Mouse (Mus musculus) heart, postnatal 0 days (tissue): Measurements from ENCODE around the gene Cfhr2. TPM values are rescaled to one million over a fixed set of nuclear protein-coding genes. Genes with fewer than 3 reads are reported as not detected.

Source experiments
- ATAC-seq: fragments of 200-750 bp; cut with Nextera tagmentation; 2 replicates; pipeline ENCODE4 v1.8.0; 2017; ENCODE audit warnings: low read depth, moderate number of reproducible peaks, moderate library complexity; ENCODE audit not compliant: insufficient read depth
- DNase-seq: peaks from one replicate; pipeline ENCODE4 v3.0.0-alpha.2; 2016; ENCODE audit warnings: low spot score
- H3K27ac ChIP-seq: fragments of 300-500 bp; sonication (generic); 2 replicates; pipeline ENCODE4 v1.5.1; 2014; ENCODE audit warnings: low read depth, mild to moderate bottlenecking
- H3K27me3 ChIP-seq: fragments of 300-500 bp; sonication (generic); 2 replicates; pipeline ENCODE4 v1.6.1; 2014; ENCODE audit warnings: low read length, mixed read lengths; ENCODE audit not compliant: control insufficient read depth, insufficient read depth
- H3K36me3 ChIP-seq: fragments of 300-500 bp; sonication (generic); replicated peaks from 2 replicates; pipeline ENCODE4 v1.6.1; 2014; ENCODE audit warnings: low read length, mixed read lengths; ENCODE audit not compliant: control insufficient read depth, insufficient read depth
- H3K4me1 ChIP-seq: fragments of 300-500 bp; sonication (generic); 2 replicates; pipeline ENCODE4 v1.6.1; 2014; ENCODE audit warnings: antibody characterized with exemption; ENCODE audit not compliant: control insufficient read depth, insufficient read depth
- H3K4me2 ChIP-seq: fragments of 300-500 bp; sonication (generic); 2 replicates; pipeline ENCODE4 v1.6.1; 2014; ENCODE audit warnings: low read depth, mild to moderate bottlenecking, low read length, moderate library complexity
- H3K4me3 ChIP-seq: fragments of 300-500 bp; sonication (generic); 2 replicates; pipeline ENCODE4 v1.5.1; 2014; ENCODE audit warnings: low read depth, low read length
- H3K9ac ChIP-seq: fragments of 300-500 bp; sonication (generic); replicated peaks from 2 replicates; pipeline ENCODE4 v1.6.1; 2014; ENCODE audit warnings: low read depth, low read length, mixed read lengths
- H3K9me3 ChIP-seq: fragments of 300-500 bp; sonication (generic); replicated peaks from 2 replicates; pipeline ENCODE4 v1.6.1; 2016; ENCODE audit warnings: low read length; ENCODE audit not compliant: control insufficient read depth
- CTCF ChIP-seq: IDR thresholded peaks from 2 replicates; pipeline ENCODE4 v1.5.1; 2016; ENCODE audit warnings: antibody characterized with exemption, control low read depth, low read depth
- EP300 ChIP-seq: IDR thresholded peaks from 2 replicates; pipeline ENCODE4 v1.6.1; 2016; ENCODE audit warnings: antibody characterized with exemption, low read depth
- WGBS: fragments of 180-500 bp; shearing (Covaris S2); extraction: QIAGEN DNeasy Blood & Tissue Kit; methylation state at CpG from one replicate; pipeline ENCODE4 v1.1.7; 2014; 5-methylcytosine and 5-hydroxymethylcytosine counted together
- polyA plus RNA-seq: library from polyadenylated mRNA; unstranded; fragments of >200 nt; fragmentation: Nextera tagmentation; extraction: Ambion mirVana; gene quantifications from 2 replicates; pipeline ENCODE4 v1.2.1, GENCODE M21; 2015
- total RNA-seq: library from RNA; depleted of rRNA; stranded (reverse); fragments of >200 nt; gene quantifications from 2 replicates; pipeline ENCODE4 v1.2.3, GENCODE M21; 2014; ENCODE audit warnings: low replicate concordance; rRNA removed

Gene Cfhr2
- total RNA-seq = not detected in 2 replicates
- not detected in 2 replicates for polyA plus RNA-seq

DNA sequence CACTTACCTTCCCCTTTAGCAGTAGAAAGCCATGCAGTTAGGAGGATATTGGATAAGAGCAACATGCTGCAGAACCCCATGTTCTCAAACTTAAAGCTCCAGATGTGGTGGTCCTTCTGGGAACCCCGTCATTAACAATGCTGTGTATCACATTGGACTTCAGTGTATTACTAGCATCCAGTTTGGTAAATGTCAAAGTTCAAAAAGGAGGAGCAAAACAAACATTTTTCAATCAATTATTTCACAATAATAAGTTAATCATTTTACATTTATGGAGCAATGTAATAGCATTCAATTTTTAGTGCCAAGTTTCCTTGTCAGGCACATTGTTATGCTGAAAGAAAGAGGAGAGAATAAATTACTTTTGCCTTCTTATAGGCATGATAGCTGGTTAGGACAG is at the start of gene Cfhr2:
TSS of gene Cfhr2 (minus strand) at position 155 of the 400 bp plus-strand sequence.
- H3K27ac ChIP-seq = no peak within 1 kb of the TSS
- H3K27me3 ChIP-seq = no peaks in the 10 kb centered on the region
- no peaks in the 10 kb centered on the region for H3K9me3 ChIP-seq
- H3K4me3 ChIP-seq = no peak within 1 kb of the TSS
- H3K4me2 ChIP-seq = no peak within 1 kb of the TSS
- TF ChIP-seq EP300 = no peak
- TF ChIP-seq CTCF = no peak
- DNase-seq = no peak
- ATAC-seq = no peak
- no peak within 1 kb of the TSS for H3K9ac ChIP-seq
- 75% methylated on average over 1 of the region's 1 CpGs for WGBS
- no peaks in the 10 kb centered on the region for H3K36me3 ChIP-seq
- no peaks in the 10 kb centered on the region for H3K4me1 ChIP-seq

GRCm38 (mm10) chr1:139863751-139864150 is 5.2 kb upstream of the Cfhr2 start:
- ATAC-seq (no peak), DNase-seq (no peak)
- Histone ChIP-seq H3K9me3 (no peaks in the 10 kb centered on the region), H3K27me3 (no peaks in the 10 kb centered on the region), H3K4me2 (no peak overlapping the region), H3K4me3 (no peak overlapping the region), H3K4me1 (no peaks in the 10 kb centered on the region), H3K27ac (no peak overlapping the region), H3K36me3 (no peaks in the 10 kb centered on the region), H3K9ac (no peak overlapping the region)
- no peak for TF ChIP-seq EP300
- no peak for TF ChIP-seq CTCF

- no peaks in the 10 kb centered on the region for H3K9me3 ChIP-seq
- H3K27ac ChIP-seq = no peak overlapping the region
- no peak overlapping the region for H3K4me3 ChIP-seq
- no peak for ATAC-seq
- no peak for DNase-seq
- H3K4me2 ChIP-seq = no peak overlapping the region
- no peaks in the 10 kb centered on the region for H3K4me1 ChIP-seq
- TF ChIP-seq CTCF (no peak), EP300 (no peak)
- H3K9ac ChIP-seq = no peak overlapping the region
- no peaks in the 10 kb centered on the region for H3K36me3 ChIP-seq
- H3K27me3 ChIP-seq = no peaks in the 10 kb centered on the region
Observed at GRCm38 (mm10) chr1:139860176-139860575, 1.7 kb upstream of the Cfhr2 start.

DNA sequence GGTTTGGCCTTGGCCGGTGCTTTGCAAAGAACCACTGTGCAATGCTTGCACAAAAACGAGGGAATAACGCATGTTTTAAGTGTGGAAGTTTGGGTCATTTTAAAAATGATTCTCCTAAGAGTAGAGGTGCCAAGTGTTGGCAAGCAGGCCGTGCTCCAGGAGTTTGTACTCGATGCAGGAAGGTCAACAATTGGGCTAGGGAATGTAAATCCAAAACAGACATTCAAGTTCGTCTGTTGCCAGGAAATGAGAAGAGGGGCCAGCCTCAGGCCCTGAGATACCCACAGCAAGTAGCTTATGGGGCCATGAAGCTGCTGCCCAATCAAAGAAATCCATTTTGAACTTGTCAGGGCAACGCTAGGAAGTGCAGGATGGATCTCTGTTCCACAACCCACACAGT is 18.8 kb downstream of the Cfhr2 start:
- TF ChIP-seq CTCF = no peak
- TF ChIP-seq EP300 = no peak
- Histone ChIP-seq H3K9ac (no peak overlapping the region), H3K27ac (no peak overlapping the region), H3K4me2 (no peak overlapping the region), H3K36me3 (no peaks in the 10 kb centered on the region), H3K4me3 (no peak overlapping the region), H3K4me1 (no peaks in the 10 kb centered on the region), H3K27me3 (no peaks in the 10 kb centered on the region), H3K9me3 (no peaks in the 10 kb centered on the region)
- ATAC-seq (no peak), DNase-seq (no peak)
- 67% methylated on average over 7 of the region's 7 CpGs for WGBS

DNA sequence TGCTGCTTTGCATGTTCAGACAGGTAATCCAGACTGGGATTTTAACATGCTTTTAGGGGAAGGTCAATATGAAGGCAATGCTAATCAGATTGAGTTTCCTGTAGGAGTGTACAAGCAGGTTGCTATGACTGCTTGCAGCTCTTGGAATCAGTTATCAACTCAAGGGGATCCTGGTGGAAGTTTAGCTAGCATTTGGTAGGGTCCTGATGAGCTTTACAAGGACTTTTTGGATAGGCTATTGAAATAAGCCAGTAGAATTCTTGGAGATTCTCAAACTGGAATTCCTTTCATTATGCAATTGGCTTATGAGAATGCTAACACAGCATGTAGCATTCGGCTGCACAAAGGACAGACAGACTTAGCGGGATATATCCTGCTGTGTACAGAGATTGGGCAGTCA is 19.2 kb downstream of the Cfhr2 start:
- TF ChIP-seq CTCF (no peak), EP300 (no peak)
- Histone ChIP-seq H3K9me3 (no peaks in the 10 kb centered on the region), H3K27me3 (no peaks in the 10 kb centered on the region), H3K4me2 (no peak overlapping the region), H3K4me1 (no peaks in the 10 kb centered on the region), H3K36me3 (no peaks in the 10 kb centered on the region), H3K4me3 (no peak overlapping the region), H3K27ac (no peak overlapping the region), H3K9ac (no peak overlapping the region)
- no peak for ATAC-seq
- no peak for DNase-seq
- 85% methylated on average over 2 of the region's 2 CpGs for WGBS

- Histone ChIP-seq H3K4me3 (no peak overlapping the region), H3K27ac (no peak overlapping the region), H3K9me3 (no peaks in the 10 kb centered on the region), H3K36me3 (no peaks in the 10 kb centered on the region), H3K4me1 (no peaks in the 10 kb centered on the region), H3K27me3 (no peaks in the 10 kb centered on the region), H3K4me2 (no peak overlapping the region), H3K9ac (no peak overlapping the region)
- DNase-seq (no peak), ATAC-seq (no peak)
- no peak for TF ChIP-seq CTCF
- TF ChIP-seq EP300 = no peak
Observed at GRCm38 (mm10) chr1:139808594-139808993, 49.9 kb downstream of the Cfhr2 start.
